Mouse (Mus musculus): ENCODE measurements at regions not wholly inside any gene's neighbourhood (a gene's known extent, or its start where the extent isn't known, plus 50 kb on each side); places are given as distances from the start of the nearest gene placed in this dataset.

DNA sequence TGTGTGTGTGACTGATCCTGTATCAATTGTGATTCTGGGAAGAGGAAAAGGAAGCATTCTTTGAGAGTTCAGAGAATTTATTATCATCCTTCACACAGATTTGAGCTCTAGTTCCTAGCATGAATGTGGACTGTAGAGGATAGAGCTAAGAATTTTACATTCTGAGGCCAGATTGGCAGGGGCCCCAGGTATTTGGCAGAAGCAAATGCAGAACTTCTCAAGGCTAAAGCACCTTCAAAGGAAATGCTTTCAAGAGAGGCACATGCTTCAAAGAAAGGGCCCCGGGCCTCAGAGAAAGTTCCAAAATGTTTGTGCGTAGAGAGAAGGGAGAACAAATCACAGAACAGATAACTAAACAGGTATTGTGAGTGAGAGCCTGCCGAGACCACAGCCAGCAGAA is 139.7 kb upstream of the Runx1 start:
- Histone ChIP-seq H3K27ac (ENCODE audit: low read length) (no peak overlapping the region), H3K9me3 (ENCODE audit: control insufficient read depth, low read depth, low read length) (no peaks in the 10 kb centered on the region), H3K27me3 (ENCODE audit: control insufficient read depth, insufficient read depth, low read length) (no peaks in the 10 kb centered on the region), H3K36me3 (ENCODE audit: control insufficient read depth, insufficient read depth, low read length) (no peaks in the 10 kb centered on the region), H3K9ac (replicated peaks; ENCODE audit: low read depth, low read length) (no peak overlapping the region), H3K4me1 (ENCODE audit: control insufficient read depth, insufficient read depth, low read length) (no peaks in the 10 kb centered on the region), H3K4me2 (replicated peaks; ENCODE audit: low read depth, low read length) (no peak overlapping the region), H3K4me3 (ENCODE audit: low read depth, low read length) (no peak overlapping the region)
- no peak for ATAC-seq (ENCODE audit: insufficient number of reproducible peaks, insufficient read depth, low FRiP score, low read depth)
- 58% methylated on average over 3 of the region's 3 CpGs for WGBS

- no peak overlapping the region for H3K4me2 ChIP-seq (replicated peaks; ENCODE audit: low read depth, low read length)
- H3K9ac ChIP-seq (replicated peaks; ENCODE audit: low read depth, low read length) = no peak overlapping the region
- H3K36me3 ChIP-seq (ENCODE audit: control insufficient read depth, insufficient read depth, low read length) = no peaks in the 10 kb centered on the region
- H3K9me3 ChIP-seq (ENCODE audit: control insufficient read depth, low read depth, low read length) = no peaks in the 10 kb centered on the region
- ATAC-seq (ENCODE audit: insufficient number of reproducible peaks, insufficient read depth, low FRiP score, low read depth) = no peak
- WGBS = 86% methylated on average over 4 of the region's 4 CpGs
- no peak overlapping the region for H3K4me3 ChIP-seq (ENCODE audit: low read depth, low read length)
- no peaks in the 10 kb centered on the region for H3K4me1 ChIP-seq (ENCODE audit: control insufficient read depth, insufficient read depth, low read length)
- H3K27me3 ChIP-seq (ENCODE audit: control insufficient read depth, insufficient read depth, low read length) = no peaks in the 10 kb centered on the region
- H3K27ac ChIP-seq (ENCODE audit: low read length) = no peak overlapping the region
These were observed 137.6 kb upstream of the Runx1 start for GRCm38 (mm10) chr16:92963582-92963981.

DNA sequence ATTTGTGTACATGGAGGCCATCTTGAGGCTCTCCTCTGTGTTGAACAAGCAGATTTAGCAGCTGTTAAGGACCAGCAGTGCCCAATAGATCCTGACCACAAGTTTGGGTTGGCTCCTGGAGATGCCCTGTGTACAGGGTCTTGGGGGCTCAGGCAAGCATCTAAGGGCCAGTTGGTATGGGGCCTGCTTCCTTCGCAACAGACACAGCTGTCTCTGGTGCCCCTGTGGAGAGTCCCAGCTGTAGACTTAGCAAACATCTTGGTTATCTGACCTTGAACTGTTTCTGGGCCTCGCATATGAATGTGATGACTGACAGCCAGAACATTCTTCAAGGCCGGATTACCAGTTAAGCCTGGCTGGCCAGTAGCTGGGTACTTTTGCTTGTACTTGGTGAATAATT is 135.4 kb upstream of the Runx1 start:
- H3K27me3 ChIP-seq (ENCODE audit: control insufficient read depth, insufficient read depth, low read length) = no peaks in the 10 kb centered on the region
- no peak overlapping the region for H3K9ac ChIP-seq (replicated peaks; ENCODE audit: low read depth, low read length)
- no peak for ATAC-seq (ENCODE audit: insufficient number of reproducible peaks, insufficient read depth, low FRiP score, low read depth)
- no peaks in the 10 kb centered on the region for H3K4me1 ChIP-seq (ENCODE audit: control insufficient read depth, insufficient read depth, low read length)
- H3K27ac ChIP-seq (ENCODE audit: low read length) = no peak overlapping the region
- H3K4me2 ChIP-seq (replicated peaks; ENCODE audit: low read depth, low read length) = no peak overlapping the region
- no peaks in the 10 kb centered on the region for H3K36me3 ChIP-seq (ENCODE audit: control insufficient read depth, insufficient read depth, low read length)
- no peak overlapping the region for H3K4me3 ChIP-seq (ENCODE audit: low read depth, low read length)
- WGBS = 65% methylated on average over 3 of the region's 3 CpGs
- no peaks in the 10 kb centered on the region for H3K9me3 ChIP-seq (ENCODE audit: control insufficient read depth, low read depth, low read length)

GRCm38 (mm10) chr16:92960740-92961139 is 134.8 kb upstream of the Runx1 start:
- 73% methylated on average over 7 of the region's 7 CpGs for WGBS
- H3K9ac ChIP-seq (replicated peaks; ENCODE audit: low read depth, low read length) = no peak overlapping the region
- H3K9me3 ChIP-seq (ENCODE audit: control insufficient read depth, low read depth, low read length) = no peaks in the 10 kb centered on the region
- H3K27me3 ChIP-seq (ENCODE audit: control insufficient read depth, insufficient read depth, low read length) = no peaks in the 10 kb centered on the region
- H3K4me2 ChIP-seq (replicated peaks; ENCODE audit: low read depth, low read length) = no peak overlapping the region
- 0 out of 2 replicates have a peak, but pooled peaks cover under 1% of the 10 kb centered on the region for H3K4me1 ChIP-seq (ENCODE audit: control insufficient read depth, insufficient read depth, low read length)
- ATAC-seq (ENCODE audit: insufficient number of reproducible peaks, insufficient read depth, low FRiP score, low read depth) = no peak
- no peaks in the 10 kb centered on the region for H3K36me3 ChIP-seq (ENCODE audit: control insufficient read depth, insufficient read depth, low read length)
- H3K27ac ChIP-seq (ENCODE audit: low read length) = no peak overlapping the region
- H3K4me3 ChIP-seq (ENCODE audit: low read depth, low read length) = no peak overlapping the region

DNA sequence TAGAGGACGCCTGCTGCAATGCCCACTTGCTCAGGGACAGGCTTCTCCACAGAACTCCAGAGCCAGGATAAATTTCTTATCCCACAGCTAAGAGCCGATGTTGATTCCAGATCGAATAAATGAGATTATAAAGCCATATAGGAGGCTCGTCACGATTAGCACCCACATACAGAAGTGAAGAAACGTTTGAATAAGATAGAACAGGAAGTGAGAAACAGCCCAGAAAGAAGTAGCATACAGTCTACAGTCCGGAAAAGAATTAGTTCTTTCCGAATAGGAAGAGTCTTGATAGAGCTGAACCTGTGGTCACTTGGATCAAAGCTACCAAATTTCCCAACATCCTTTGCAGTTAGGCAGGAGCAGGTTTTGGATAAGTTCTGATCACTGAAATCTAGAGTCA is 133.0 kb upstream of the Runx1 start:
- no peak for ATAC-seq (ENCODE audit: insufficient number of reproducible peaks, insufficient read depth, low FRiP score, low read depth)
- H3K27me3 ChIP-seq (ENCODE audit: control insufficient read depth, insufficient read depth, low read length) = no peaks in the 10 kb centered on the region
- WGBS = 87% methylated on average over 8 of the region's 8 CpGs

DNA sequence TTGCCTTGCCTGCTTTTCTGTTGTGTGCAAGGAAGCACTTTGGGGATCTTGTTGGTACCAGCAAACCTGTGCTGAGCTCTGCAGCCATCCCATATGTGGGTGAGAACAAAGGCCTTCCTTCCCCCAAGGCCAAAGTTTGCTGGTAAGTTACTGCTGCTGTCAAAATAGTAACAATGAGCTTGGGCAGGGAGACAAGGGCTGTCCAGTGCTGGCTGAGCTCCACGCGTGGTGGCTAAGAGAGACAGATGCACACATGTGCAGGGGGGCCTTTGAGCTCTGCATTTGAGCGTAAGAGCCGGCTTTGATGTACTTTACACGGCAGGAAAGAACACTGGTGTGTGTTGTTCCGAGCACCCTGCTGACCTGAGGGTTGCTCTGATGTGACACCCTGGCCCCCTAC is 132.2 kb upstream of the Runx1 start:
- Histone ChIP-seq H3K4me2 (replicated peaks; ENCODE audit: low read depth, low read length) (no peak overlapping the region), H3K9ac (replicated peaks; ENCODE audit: low read depth, low read length) (no peak overlapping the region), H3K4me3 (ENCODE audit: low read depth, low read length) (no peak overlapping the region), H3K36me3 (ENCODE audit: control insufficient read depth, insufficient read depth, low read length) (no peaks in the 10 kb centered on the region), H3K9me3 (ENCODE audit: control insufficient read depth, low read depth, low read length) (no peaks in the 10 kb centered on the region), H3K27me3 (ENCODE audit: control insufficient read depth, insufficient read depth, low read length) (no peaks in the 10 kb centered on the region), H3K27ac (ENCODE audit: low read length) (no peak overlapping the region), H3K4me1 (ENCODE audit: control insufficient read depth, insufficient read depth, low read length) (peaks cover 11% of the 10 kb centered on the region; the same call in 1 of the 2 replicates)
- no peak for ATAC-seq (ENCODE audit: insufficient number of reproducible peaks, insufficient read depth, low FRiP score, low read depth)
- WGBS = 68% methylated on average over 6 of the region's 6 CpGs

More for the DNA sequence above, 133.0 kb upstream of the Runx1 start:
- Histone ChIP-seq H3K9me3 (ENCODE audit: control insufficient read depth, low read depth, low read length) (no peaks in the 10 kb centered on the region), H3K4me1 (ENCODE audit: control insufficient read depth, insufficient read depth, low read length) (peaks cover 9% of the 10 kb centered on the region; the same call in 1 of the 2 replicates), H3K9ac (replicated peaks; ENCODE audit: low read depth, low read length) (no peak overlapping the region), H3K4me3 (ENCODE audit: low read depth, low read length) (no peak overlapping the region), H3K4me2 (replicated peaks; ENCODE audit: low read depth, low read length) (no peak overlapping the region), H3K36me3 (ENCODE audit: control insufficient read depth, insufficient read depth, low read length) (no peaks in the 10 kb centered on the region), H3K27ac (ENCODE audit: low read length) (no peak overlapping the region)

GRCm38 (mm10) chr16:92955508-92955907 is 129.6 kb upstream of the Runx1 start:
- H3K27me3 ChIP-seq (ENCODE audit: control insufficient read depth, insufficient read depth, low read length) = no peaks in the 10 kb centered on the region
- no peak overlapping the region for H3K4me3 ChIP-seq (ENCODE audit: low read depth, low read length)
- H3K27ac ChIP-seq (ENCODE audit: low read length) = peak overlapping the region; percentile 44; the same call in 1 of the 2 replicates
- no peak overlapping the region for H3K4me2 ChIP-seq (replicated peaks; ENCODE audit: low read depth, low read length)
- no peaks in the 10 kb centered on the region for H3K36me3 ChIP-seq (ENCODE audit: control insufficient read depth, insufficient read depth, low read length)
- H3K9me3 ChIP-seq (ENCODE audit: control insufficient read depth, low read depth, low read length) = no peaks in the 10 kb centered on the region
- no peak overlapping the region for H3K9ac ChIP-seq (replicated peaks; ENCODE audit: low read depth, low read length)
- 31% methylated on average over 5 of the region's 5 CpGs for WGBS
- H3K4me1 ChIP-seq (ENCODE audit: control insufficient read depth, insufficient read depth, low read length) = peaks cover 25% of the 10 kb centered on the region
- peak; percentile 79; the same call in 1 of the 2 replicates for ATAC-seq (ENCODE audit: insufficient number of reproducible peaks, insufficient read depth, low FRiP score, low read depth)

- Histone ChIP-seq H3K27me3 (ENCODE audit: control insufficient read depth, insufficient read depth, low read length) (no peaks in the 10 kb centered on the region), H3K36me3 (ENCODE audit: control insufficient read depth, insufficient read depth, low read length) (no peaks in the 10 kb centered on the region), H3K9me3 (ENCODE audit: control insufficient read depth, low read depth, low read length) (no peaks in the 10 kb centered on the region), H3K4me2 (replicated peaks; ENCODE audit: low read depth, low read length) (no peak overlapping the region), H3K27ac (ENCODE audit: low read length) (peak overlapping the region; percentile 44; the same call in 1 of the 2 replicates), H3K4me1 (ENCODE audit: control insufficient read depth, insufficient read depth, low read length) (peaks cover 25% of the 10 kb centered on the region), H3K9ac (replicated peaks; ENCODE audit: low read depth, low read length) (no peak overlapping the region), H3K4me3 (ENCODE audit: low read depth, low read length) (no peak overlapping the region)
- ATAC-seq (ENCODE audit: insufficient number of reproducible peaks, insufficient read depth, low FRiP score, low read depth) = peak; percentile 25; the same call in 1 of the 2 replicates
- 89% methylated on average over 4 of the region's 4 CpGs for WGBS
These were observed 129.1 kb upstream of the Runx1 start for GRCm38 (mm10) chr16:92955087-92955486.

- H3K27me3 ChIP-seq (ENCODE audit: control insufficient read depth, insufficient read depth, low read length) = no peaks in the 10 kb centered on the region
- H3K36me3 ChIP-seq (ENCODE audit: control insufficient read depth, insufficient read depth, low read length) = no peaks in the 10 kb centered on the region
- H3K4me2 ChIP-seq (replicated peaks; ENCODE audit: low read depth, low read length) = no peak overlapping the region
- WGBS = 41% methylated on average over 11 of the region's 11 CpGs
- ATAC-seq (ENCODE audit: insufficient number of reproducible peaks, insufficient read depth, low FRiP score, low read depth) = peak; percentile 26; the same call in 1 of the 2 replicates
- no peak overlapping the region for H3K9ac ChIP-seq (replicated peaks; ENCODE audit: low read depth, low read length)
- H3K9me3 ChIP-seq (ENCODE audit: control insufficient read depth, low read depth, low read length) = no peaks in the 10 kb centered on the region
- H3K4me1 ChIP-seq (ENCODE audit: control insufficient read depth, insufficient read depth, low read length) = peaks cover 25% of the 10 kb centered on the region
- peak overlapping the region; percentile 29; the same call in 1 of the 2 replicates for H3K27ac ChIP-seq (ENCODE audit: low read length)
- H3K4me3 ChIP-seq (ENCODE audit: low read depth, low read length) = no peak overlapping the region
These were observed 128.1 kb upstream of the Runx1 start for GRCm38 (mm10) chr16:92953936-92954654.

Measured in stomach, embryonic 14.5 days (tissue).